Mouse (Mus musculus) bone marrow, adult 2 months (tissue): ENCODE data around the gene Fam213a.

Experiments
- CTCF ChIP-seq: fragments of 200-500 bp; IDR thresholded peaks from 2 replicates; pipeline ENCODE4 v1.5.1; 2011; ENCODE audit warnings: low read length, control low read depth; ENCODE audit not compliant: control insufficient read depth, insufficient read depth
- POLR2A ChIP-seq: fragments of 200-500 bp; IDR thresholded peaks from 2 replicates; pipeline ENCODE4 v1.6.1; 2011; ENCODE audit warnings: low read depth, mild to moderate bottlenecking, control low read depth, low read length, borderline replicate concordance; ENCODE audit not compliant: control insufficient read depth

- TF ChIP-seq CTCF (no peak), POLR2A (no peak)
These were observed 6.7 kb downstream of the Fam213a start for GRCm38 (mm10) chr14:41006899-41007298.
